Mouse (Mus musculus): ENCODE data around the gene Suz12.
"Not testable (repeated sequence)": the region's sequence is repeated elsewhere in the genome, so short reads cannot be mapped to it uniquely, and the experiment has no call there.

Gene Suz12

GRCm38 (mm10) chr11:79992592-79993355, at the start of gene Suz12:
TSS of gene Suz12 (plus strand) at chr11:79993106.
- peak; percentile 94 for DNase-seq

GRCm38 (mm10) chr11:79943136-79943535, 49.8 kb upstream of the Suz12 start:
- no peak for DNase-seq

GRCm38 (mm10) chr11:79943601-79944000, 49.3 kb upstream of the Suz12 start:
- no peak for DNase-seq

- DNase-seq: no peak
These were observed 45.6 kb upstream of the Suz12 start for GRCm38 (mm10) chr11:79947265-79947664.

- DNase-seq: no peak
These were observed 31.4 kb upstream of the Suz12 start for GRCm38 (mm10) chr11:79961346-79962124.

GRCm38 (mm10) chr11:79962125-79962876, 30.6 kb upstream of the Suz12 start, which contains the start of gene Utp6:
TSS of gene Utp6 (minus strand) at chr11:79962390.
- DNase-seq: peak; percentile 99

GRCm38 (mm10) chr11:79962877-79963183, 30.1 kb upstream of the Suz12 start:
- no peak for DNase-seq

GRCm38 (mm10) chr11:79963212-79963974, 29.5 kb upstream of the Suz12 start:
- DNase-seq: no peak

GRCm38 (mm10) chr11:79965896-79966295, 27.0 kb upstream of the Suz12 start:
- DNase-seq: peak; percentile 52

- no peak for DNase-seq
These were observed 25.2 kb upstream of the Suz12 start for GRCm38 (mm10) chr11:79967752-79968151.

- no peak for DNase-seq
These were observed 19.8 kb upstream of the Suz12 start for GRCm38 (mm10) chr11:79973133-79973532.

- no peak for DNase-seq
These were observed 19.1 kb upstream of the Suz12 start for GRCm38 (mm10) chr11:79973626-79974476.

GRCm38 (mm10) chr11:79975377-79975776, 17.5 kb upstream of the Suz12 start:
- DNase-seq: no peak

- DNase-seq: no peak
These were observed 16.7 kb upstream of the Suz12 start for GRCm38 (mm10) chr11:79976222-79976621.

- DNase-seq: not testable (repeated sequence)
These were observed 16.3 kb upstream of the Suz12 start for GRCm38 (mm10) chr11:79976645-79977044.

GRCm38 (mm10) chr11:79977061-79977460, 15.8 kb upstream of the Suz12 start:
- DNase-seq: not testable (repeated sequence)

GRCm38 (mm10) chr11:79977747-79978146, 15.2 kb upstream of the Suz12 start:
- not testable (repeated sequence) for DNase-seq

- DNase-seq: no peak
These were observed 6.0 kb upstream of the Suz12 start for GRCm38 (mm10) chr11:79986886-79987285.

- no peak for DNase-seq
These were observed 5.0 kb upstream of the Suz12 start for GRCm38 (mm10) chr11:79987896-79988295.

- no peak for DNase-seq
These were observed 2.8 kb upstream of the Suz12 start for GRCm38 (mm10) chr11:79990120-79990519.

- DNase-seq: no peak
These were observed 1.3 kb upstream of the Suz12 start for GRCm38 (mm10) chr11:79991600-79991999.

All from kidney, adult 9 months (tissue).